Mouse (Mus musculus): ENCODE measurements around the gene Vmn1r45.
"Not testable (repeated sequence)": the region's sequence is repeated elsewhere in the genome, so short reads cannot be mapped to it uniquely, and the experiment has no call there.

The Vmn1r45 gene

GRCm38 (mm10) chr6:89940498-89940897 is at the start of gene Vmn1r45:
TSS of gene Vmn1r45 (minus strand) at chr6:89940598.
- not testable (repeated sequence) for DNase-seq (ENCODE audit: low spot score)

GRCm38 (mm10) chr6:89985989-89986388 is 45.6 kb upstream of the Vmn1r45 start:
- no peak for DNase-seq (ENCODE audit: low spot score)

- DNase-seq (ENCODE audit: low spot score), result no peak
These were observed 28.6 kb upstream of the Vmn1r45 start, which contains the start of gene Vmn1r46 for GRCm38 (mm10) chr6:89969013-89969412. TSS of gene Vmn1r46 (plus strand) at chr6:89969313.

GRCm38 (mm10) chr6:89966341-89966740 is 25.9 kb upstream of the Vmn1r45 start:
- no peak for DNase-seq (ENCODE audit: low spot score)

GRCm38 (mm10) chr6:89953556-89953955 is 13.2 kb upstream of the Vmn1r45 start:
- DNase-seq (ENCODE audit: low spot score), result no peak

GRCm38 (mm10) chr6:89940926-89941325 is 528 bp upstream of the Vmn1r45 start:
- no peak for DNase-seq (ENCODE audit: low spot score)

- DNase-seq (ENCODE audit: low spot score), result no peak
These were observed 56.6 kb downstream of the Vmn1r45 start for GRCm38 (mm10) chr6:89883812-89884211.

GRCm38 (mm10) chr6:89883360-89883759 is 57.0 kb downstream of the Vmn1r45 start, which contains the start of gene Vmn1r44:
TSS of gene Vmn1r44 (plus strand) at chr6:89883660.
- no peak for DNase-seq (ENCODE audit: low spot score)
